Comparison of ENCODE assay signal across 8 mouse cellular contexts in the genomic region with DNA sequence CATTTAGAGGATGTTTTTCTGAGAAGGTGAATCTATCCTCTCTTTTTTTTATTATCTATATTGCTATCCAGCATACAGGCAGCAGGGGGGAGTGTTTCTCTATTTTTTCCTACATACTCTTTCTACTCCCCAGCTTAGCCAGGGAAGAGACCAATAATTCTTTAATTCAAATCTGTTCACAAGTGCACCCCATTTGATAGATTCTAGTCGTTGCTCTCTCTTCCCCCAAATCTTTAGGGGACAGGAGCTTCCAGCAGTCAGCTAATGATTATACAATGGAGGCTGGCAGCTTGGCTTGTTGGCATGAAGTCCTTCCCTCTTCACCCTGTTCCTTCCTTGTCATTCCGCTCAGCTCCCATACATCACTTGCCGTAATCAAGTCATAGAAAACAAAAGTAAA. TPM values are rescaled to one million over a fixed set of nuclear protein-coding genes. Genes with fewer than 3 reads are reported as not detected.
DNase-seq lines count a peak whose midpoint lies in the region; ATAC-seq and TF ChIP-seq lines count a peak whose summit lies in the region.

No protein-coding gene starts in this region.

- H3K27me3 ChIP-seq in neural tube, embryonic 11.5 days (ENCODE audit: control insufficient read depth, insufficient read depth, low read length): no peaks in the 10 kb centered on the region

- DNase-seq in cerebellum, adult 11 months: no peak
- DNase-seq in neural tube, embryonic 11.5 days (ENCODE audit: low spot score): peak; percentile 12
- no peak for DNase-seq in neural tube, embryonic 10.5 days (ENCODE audit: extremely low spot score, low spot score)
- peak in 1 of 2 experiments; percentile 21 for DNase-seq in left cerebral cortex, adult 2 months (ENCODE audit: extremely low spot score in 1 of 2, low spot score in 2 of 2)
- no peak for DNase-seq in urinary bladder, postnatal 14 days (ENCODE audit: low spot score)
- DNase-seq in testis, postnatal 14 days (ENCODE audit: low spot score): no peak

- no peaks in the 10 kb centered on the region for H3K4me1 ChIP-seq in neural tube, embryonic 11.5 days (ENCODE audit: control insufficient read depth, insufficient read depth, low read length)

- TF ChIP-seq CTCF in left cerebral cortex, adult 2 months (IDR thresholded peaks at IDR 0.05): peak; percentile 62

- intact Hi-C loops in left cerebral cortex, adult 2 months (cut with DNase I): loop anchor here (2.0 to 5.0 kb wide), 5 partner anchors 82 to 1743 kb away; no protein-coding TSS in a partner anchor

- H3K4me3 ChIP-seq in neural tube, embryonic 11.5 days (ENCODE audit: low read depth, low read length): no peak overlapping the region
- H3K4me3 ChIP-seq in left cerebral cortex, adult 2 months: no peak overlapping the region

- H3K9ac ChIP-seq in neural tube, embryonic 11.5 days (ENCODE audit: low read length): no peak overlapping the region

- peak; percentile 76 for ATAC-seq in cerebellum, adult (ENCODE audit: insufficient number of reproducible peaks, low FRiP score, low TSS enrichment)
- 0 out of 2 replicates have a peak, but pooled peaks have one; percentile 49 for ATAC-seq in neural tube, embryonic 11.5 days (ENCODE audit: insufficient read depth, low FRiP score, low TSS enrichment)
- no peak for ATAC-seq in megakaryocyte-erythroid progenitor cell, adult 5-6 weeks (replicated peaks; ENCODE audit: low FRiP score, low TSS enrichment, poor library complexity, severe bottlenecking)

- no peak overlapping the region for H3K4me2 ChIP-seq in neural tube, embryonic 11.5 days (ENCODE audit: low read depth)

- 72% methylated on average over 3 of the region's 3 CpGs for WGBS in neural tube, embryonic 11.5 days

- no peaks in the 10 kb centered on the region for H3K9me3 ChIP-seq in neural tube, embryonic 11.5 days (ENCODE audit: control insufficient read depth, low read length)

- H3K27ac ChIP-seq in neural tube, embryonic 11.5 days (ENCODE audit: low read depth, low read length): no peak overlapping the region
- H3K27ac ChIP-seq in left cerebral cortex, adult 2 months: no peak overlapping the region; the same call in 1 of the 2 replicates

- H3K36me3 ChIP-seq in neural tube, embryonic 11.5 days (ENCODE audit: control insufficient read depth, insufficient read depth, low read length): no peaks in the 10 kb centered on the region

RNA-seq across cellular contexts. Expression of a gene that starts 44.7 kb away (rescaled TPM):
- 22.9 and 25.6 TPM in 2 replicates for polyA plus RNA-seq in neural tube, embryonic 11.5 days (2014; fragmentation: Nextera tagmentation; extraction: Ambion mirVana)
- 10 to 100 TPM; 40.1 to 42.5 TPM for total RNA-seq in left cerebral cortex, adult 2 months (2021)
- total RNA-seq in megakaryocyte-erythroid progenitor cell, adult 5-6 weeks (2014; fragmentation: Nextera tagmentation): 31.9 and 35.3 TPM in 2 replicates
- 51.8 and 56.4 TPM in 2 replicates for total RNA-seq in megakaryocyte-erythroid progenitor cell, adult 5-6 weeks (2017)
